Mouse (Mus musculus) hindlimb bud, embryonic 11.5 days (tissue): ENCODE results near the gene Rhbdf2.
"Not testable (repeated sequence)": the region's sequence is repeated elsewhere in the genome, so short reads cannot be mapped to it uniquely, and the experiment has no call there.

ENCODE experiments used
- DNase-seq: peaks from one replicate; pipeline ENCODE4 v3.0.0-alpha.2; 2012; ENCODE audit warnings: low read depth, low spot score; ENCODE audit errors: extremely low spot score

Gene Rhbdf2

GRCm38 (mm10) chr11:116620073-116620472 is 6.7 kb downstream of the Rhbdf2 start:
- DNase-seq = no peak

DNA sequence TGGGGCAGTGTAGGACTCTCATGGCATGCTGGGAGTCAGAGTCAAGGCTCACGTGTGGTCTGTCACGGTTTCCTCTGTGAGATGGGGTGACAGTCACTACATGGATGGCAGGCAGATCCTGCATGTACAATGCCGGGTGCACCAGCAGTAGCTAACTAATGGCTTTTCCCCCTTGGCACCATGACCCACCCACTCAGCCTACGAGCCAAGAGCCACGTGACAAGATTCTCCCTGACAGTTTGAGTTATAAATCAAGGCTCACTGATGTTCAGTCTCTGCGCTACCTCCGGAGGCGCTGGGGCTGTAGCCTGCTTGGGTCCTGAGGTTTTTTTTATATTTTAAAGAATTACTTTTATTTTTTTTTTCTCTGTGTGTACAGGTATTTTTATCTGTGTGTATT is 7.3 kb downstream of the Rhbdf2 start:
- DNase-seq = no peak

DNA sequence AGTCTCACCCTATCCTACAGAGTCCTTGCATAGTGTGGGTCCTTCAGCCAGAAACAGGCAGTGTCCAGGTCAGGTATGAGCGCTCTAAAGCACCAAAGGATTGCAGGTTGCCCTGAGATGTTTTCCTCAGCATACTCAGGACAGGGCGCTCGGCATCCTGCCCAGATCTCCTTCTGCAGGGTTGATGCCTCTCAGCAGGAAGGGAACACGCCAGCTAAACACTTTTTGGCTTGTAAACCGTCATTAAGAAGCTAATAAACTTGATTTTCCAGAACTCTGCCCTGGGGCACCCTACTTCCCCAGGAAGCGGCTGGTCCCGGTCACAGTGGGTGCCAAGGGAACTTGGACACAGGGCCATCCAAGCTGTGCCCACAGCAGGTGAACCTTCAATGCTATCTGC is 7.7 kb downstream of the Rhbdf2 start:
- no peak for DNase-seq

DNA sequence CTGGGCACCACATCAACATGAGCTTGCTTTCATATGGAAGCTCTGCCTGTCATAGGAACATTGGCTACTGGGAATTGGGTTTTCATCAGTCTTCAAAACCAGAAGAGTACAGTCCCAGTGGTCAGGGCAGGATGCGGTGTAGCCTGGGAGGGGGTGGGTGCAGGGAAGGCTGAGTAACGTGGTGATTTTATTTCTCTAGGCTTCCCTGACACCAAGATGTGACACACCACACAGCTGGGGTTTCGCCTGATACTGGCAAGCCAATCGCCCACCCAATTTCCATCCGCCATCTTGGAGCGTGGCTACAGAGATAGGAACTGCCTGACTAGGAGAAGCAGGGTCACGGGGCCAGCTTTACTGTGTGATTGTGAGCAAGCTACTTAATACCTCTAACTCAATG is 8.2 kb downstream of the Rhbdf2 start:
- no peak for DNase-seq

- DNase-seq = no peak
Observed at GRCm38 (mm10) chr11:116617641-116618040, 9.2 kb downstream of the Rhbdf2 start.

- no peak for DNase-seq
Observed at GRCm38 (mm10) chr11:116616438-116617118, 10.2 kb downstream of the Rhbdf2 start.

DNA sequence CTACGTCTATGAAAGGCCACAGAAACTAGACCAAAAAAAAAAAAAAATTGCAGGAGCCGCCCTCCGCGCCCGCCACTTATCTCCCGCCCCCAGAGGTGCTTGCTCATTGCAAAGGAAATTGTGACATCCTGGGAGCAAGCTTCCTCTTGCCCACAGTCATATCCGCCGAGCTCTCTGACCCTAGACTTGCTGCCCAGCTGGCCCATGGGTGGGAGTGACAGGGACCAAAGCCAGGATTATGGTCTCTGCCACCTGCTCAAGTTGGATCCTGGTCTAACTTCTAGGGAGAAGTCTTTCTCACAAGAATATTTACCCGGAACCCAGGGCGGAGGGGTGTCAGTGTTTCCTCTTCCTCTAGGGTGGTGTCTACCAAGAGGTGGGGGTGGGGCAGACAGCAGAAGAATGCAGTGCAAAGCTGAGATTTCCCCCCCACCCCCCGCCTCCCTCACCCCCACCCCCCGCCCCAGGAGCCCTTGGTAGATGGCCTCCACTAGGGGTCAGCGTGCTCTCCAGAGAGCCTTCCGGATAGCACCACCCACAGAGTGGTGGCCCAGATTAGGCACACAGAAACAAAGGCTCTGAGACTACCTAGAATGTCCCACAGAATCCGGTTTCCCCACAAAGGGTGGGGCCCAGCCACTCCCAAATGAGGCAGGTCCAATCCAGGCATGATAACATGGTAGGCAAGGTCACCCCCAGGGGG is 10.9 kb downstream of the Rhbdf2 start:
- DNase-seq = no peak

DNA sequence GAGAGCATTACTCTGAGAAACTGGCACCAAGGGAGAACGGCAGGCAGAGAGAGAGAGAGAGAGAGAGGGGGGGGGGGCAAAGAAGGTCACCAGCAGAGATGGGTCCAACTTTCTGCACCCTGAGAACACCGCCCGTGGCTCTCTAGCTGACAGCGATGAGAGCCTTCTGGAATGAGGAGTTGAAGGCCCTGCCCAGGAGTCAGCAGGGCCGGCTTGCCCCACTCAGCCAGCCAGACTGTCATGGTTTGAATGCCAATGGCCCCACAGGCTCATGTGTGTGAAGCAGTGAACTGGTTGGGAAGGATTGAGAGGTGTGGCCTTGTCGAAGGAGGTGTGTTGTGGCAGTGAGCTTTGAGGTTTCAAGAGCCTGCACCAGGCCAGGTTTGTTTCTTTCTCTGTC is 13.6 kb downstream of the Rhbdf2 start:
- DNase-seq = no peak

GRCm38 (mm10) chr11:116612554-116612953 is 14.3 kb downstream of the Rhbdf2 start:
- DNase-seq = no peak

DNA sequence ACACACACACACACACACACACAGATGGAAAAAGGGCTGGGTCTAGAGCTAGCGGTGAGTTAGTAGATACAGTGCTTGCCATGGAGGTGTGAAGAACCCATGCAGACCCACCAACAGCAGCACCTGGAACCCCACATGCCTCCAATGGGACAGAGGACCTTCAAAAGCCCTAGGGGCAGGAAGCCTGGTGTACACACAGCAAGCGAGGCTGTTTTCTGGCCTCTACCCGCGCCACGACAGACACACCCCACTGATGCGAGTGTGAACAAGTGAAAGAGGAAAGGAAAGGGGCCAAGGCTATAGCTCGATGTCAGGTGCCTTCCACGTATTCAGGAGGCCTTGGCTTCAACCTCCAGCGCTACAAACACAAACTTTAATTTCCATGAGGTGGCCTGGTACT is 14.9 kb downstream of the Rhbdf2 start:
- DNase-seq = no peak

DNA sequence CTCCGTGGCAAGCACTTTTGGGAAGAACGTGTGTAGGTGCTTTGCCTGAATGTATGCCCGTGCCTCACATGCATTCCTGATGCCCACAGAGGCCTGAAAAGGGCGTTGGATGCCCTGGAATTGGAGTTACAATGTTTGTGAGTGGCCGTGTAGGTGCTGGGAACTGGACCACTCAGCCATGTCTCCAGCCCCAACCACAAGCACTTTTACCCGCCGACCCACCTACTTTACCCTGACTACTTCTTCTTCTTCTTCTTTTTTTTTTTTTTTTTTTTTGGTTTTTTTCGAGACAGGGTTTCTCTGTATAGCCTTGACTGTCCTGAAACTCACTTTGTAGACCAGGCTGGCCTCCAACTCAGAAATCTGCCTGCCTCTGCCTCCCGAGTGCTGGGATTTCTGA is 15.7 kb downstream of the Rhbdf2 start:
- not testable (repeated sequence) for DNase-seq

GRCm38 (mm10) chr11:116609965-116610630 is 16.7 kb downstream of the Rhbdf2 start:
- DNase-seq = no peak

DNA sequence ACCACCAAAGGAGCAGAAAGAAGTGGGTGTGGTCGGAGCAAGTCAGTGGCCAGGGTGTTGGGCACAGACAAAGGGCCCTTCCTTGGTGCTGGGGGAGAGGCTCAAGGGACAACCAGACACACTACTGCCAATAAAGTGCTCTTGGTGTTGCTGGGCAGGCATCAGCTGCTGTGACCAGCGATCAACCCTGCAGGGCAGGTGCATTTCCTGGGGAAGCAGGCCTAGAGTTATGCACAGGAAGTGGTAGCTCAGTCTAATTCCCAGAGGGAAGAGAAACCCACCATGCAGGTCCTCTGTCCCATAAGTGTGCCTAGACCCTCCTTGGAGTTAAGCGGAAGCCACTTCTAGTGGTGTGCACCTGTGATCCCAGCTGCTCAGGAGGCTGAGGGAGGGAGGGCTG is 19.1 kb downstream of the Rhbdf2 start:
- no peak for DNase-seq

GRCm38 (mm10) chr11:116604097-116604496 is 22.7 kb downstream of the Rhbdf2 start:
- no peak for DNase-seq

DNA sequence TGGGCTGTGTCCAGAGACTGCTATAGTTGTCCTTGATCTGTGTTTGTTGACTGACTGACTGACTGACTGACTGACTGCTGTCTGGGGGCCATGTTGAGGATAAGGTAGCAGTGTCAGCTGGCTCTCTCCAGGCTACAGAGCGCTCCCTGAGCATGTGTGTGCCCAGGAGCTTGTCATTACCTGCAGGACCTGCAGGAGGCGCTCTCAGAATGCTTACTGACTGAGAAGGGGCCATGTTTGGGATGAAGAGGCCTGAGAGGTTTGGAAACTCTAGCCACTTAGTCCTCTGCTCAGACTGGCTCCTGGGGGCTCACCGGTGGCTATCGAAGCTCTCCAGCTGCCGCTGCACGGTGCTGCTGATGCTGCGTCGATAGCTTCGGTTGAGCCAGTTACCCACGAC is 23.5 kb downstream of the Rhbdf2 start:
- no peak for DNase-seq

DNA sequence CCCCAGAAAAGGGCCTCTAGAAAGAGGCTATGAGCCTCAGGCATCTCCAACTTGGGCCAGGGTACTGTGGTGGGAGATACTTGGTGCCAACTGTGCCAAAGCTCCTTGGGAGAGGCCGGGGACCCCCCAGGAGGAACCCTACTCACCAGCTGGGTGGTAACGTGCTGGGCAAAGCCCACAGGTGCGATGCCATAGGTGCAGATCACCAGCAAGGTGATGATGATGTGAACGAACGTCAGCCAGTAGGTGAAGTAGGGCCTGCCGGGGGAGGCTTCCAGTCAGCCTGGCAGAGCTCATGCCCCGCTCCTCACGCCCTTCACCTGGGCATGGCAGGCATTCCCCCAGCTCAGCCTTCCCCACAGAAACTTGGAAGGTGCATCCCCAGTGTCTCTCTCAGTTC is 24.8 kb downstream of the Rhbdf2 start:
- no peak for DNase-seq

- DNase-seq = no peak
Observed at GRCm38 (mm10) chr11:116601166-116601565, 25.7 kb downstream of the Rhbdf2 start.

DNA sequence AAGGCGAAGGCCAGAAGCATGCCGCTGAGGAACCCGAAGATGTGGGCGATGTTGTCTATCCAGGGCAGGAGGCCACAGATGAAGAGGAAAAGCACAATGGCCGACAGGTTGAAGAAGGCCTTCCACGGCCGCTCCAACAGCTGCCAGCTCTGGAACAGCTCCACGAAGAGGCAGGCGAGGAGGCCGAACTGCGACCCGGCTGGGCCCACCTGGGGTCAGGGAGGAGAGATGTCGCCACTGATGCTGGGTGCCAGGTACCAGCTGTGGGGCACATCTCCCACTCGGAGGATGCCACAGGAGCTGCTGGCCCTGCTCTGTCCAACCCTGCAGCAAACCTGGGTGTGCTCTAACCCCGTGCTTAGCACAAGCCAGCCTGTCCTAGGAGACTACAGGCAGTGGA is 27.6 kb downstream of the Rhbdf2 start:
- DNase-seq = no peak

DNA sequence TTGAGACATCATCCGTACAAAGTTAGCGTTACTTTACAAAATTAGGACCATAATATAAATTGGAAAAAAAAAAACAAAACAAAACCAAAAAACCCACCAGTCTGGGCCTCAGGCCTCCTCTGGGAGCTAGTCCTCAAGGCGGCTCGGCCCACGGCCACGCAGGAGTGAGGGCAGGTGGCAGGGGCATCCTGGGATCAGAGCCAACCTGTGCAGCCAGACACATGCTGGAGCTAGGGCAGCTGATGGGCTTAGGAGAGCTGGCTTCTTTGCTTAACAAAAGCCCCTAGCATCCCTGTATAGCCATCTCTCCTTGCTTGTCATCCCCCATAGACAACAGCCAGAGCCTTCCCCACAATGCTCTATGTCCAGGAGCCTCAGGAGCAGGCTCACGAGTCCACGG is 28.6 kb downstream of the Rhbdf2 start:
- DNase-seq = no peak

DNA sequence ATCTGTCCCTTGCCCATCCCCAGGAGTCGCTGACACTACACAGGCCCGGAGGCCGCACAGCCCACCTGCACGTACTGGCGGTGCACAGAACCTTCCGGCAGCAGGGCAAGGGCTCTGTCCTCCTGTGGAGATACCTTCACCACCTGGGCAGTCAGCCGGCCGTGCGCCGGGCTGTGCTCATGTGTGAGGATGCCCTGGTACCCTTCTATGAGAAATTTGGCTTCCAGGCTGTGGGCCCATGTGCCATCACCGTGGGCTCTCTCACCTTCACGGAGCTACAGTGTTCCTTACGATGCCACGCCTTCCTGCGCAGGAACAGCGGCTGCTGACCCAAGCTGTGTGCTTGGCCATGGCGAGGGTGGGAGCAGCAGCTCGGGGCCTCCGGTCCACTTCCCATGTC is 30.1 kb downstream of the Rhbdf2 start:
- DNase-seq = no peak

DNA sequence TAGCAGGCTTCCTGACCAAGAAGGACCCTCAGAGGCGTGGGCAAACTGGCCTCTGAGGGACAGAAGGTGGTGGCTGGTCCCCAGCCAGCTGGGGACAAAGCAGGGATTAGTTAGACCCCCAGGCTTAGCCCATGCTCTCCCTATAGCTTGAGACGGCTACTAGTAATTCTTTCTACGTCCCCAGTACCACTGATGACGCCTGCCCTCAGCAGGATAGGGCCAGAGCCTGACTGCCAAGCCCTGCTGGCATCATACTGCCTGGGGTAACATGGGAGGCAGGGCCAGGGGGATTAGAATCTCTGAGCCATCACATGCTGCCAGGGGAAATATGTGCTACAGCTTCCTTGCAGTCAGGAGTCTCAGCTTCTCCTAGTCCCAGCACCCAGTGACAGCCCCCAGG is 33.5 kb downstream of the Rhbdf2 start:
- DNase-seq = no peak

DNA sequence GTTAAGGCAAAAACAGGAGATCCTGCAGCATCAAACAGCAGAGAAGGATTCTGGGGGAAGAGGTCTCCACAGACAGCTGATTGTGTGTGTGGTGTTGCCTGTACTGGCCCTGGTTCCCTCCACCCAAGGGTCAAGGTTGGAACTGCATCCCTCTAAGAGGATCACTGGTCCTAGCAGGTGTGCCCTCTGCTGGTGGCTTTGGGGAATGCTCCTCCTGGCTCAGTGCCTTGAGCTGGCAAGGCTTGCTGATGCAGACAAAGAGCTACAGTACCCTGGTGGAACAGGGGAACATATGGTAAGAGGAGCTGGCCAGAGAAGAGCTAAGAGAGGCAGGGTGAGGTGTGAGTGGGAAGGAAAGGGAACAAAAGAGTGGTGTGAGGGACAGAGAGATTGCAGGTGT is 34.4 kb downstream of the Rhbdf2 start:
- DNase-seq = peak; percentile 98
